Mouse (Mus musculus) lung, postnatal 0 days (tissue): ENCODE measurements at regions not wholly inside any gene's neighbourhood (a gene's known extent, or its start where the extent isn't known, plus 50 kb on each side); places are given as distances from the start of the nearest gene placed in this dataset.

Experiments used
- CTCF ChIP-seq: IDR thresholded peaks from 2 replicates; pipeline ENCODE4 v1.5.1; 2016; ENCODE audit warnings: antibody characterized with exemption, mild to moderate bottlenecking
- EP300 ChIP-seq: IDR thresholded peaks from 2 replicates; pipeline ENCODE4 v1.6.1; 2016; ENCODE audit warnings: antibody characterized with exemption, mild to moderate bottlenecking, control low read depth

- no peak for TF ChIP-seq CTCF
- no peak for TF ChIP-seq EP300
Measured at GRCm38 (mm10) chr4:64958843-64959242, 165.1 kb upstream of the Pappa start.
